Mouse (Mus musculus): ENCODE results near the gene Klhl40. TPM values are rescaled to one million over a fixed set of nuclear protein-coding genes. Genes with fewer than 3 reads are reported as not detected.

Gene Klhl40
- 14.0 and 35.3 TPM in 2 replicates for polyA plus RNA-seq (2015; fragmentation: Nextera tagmentation; extraction: Ambion mirVana)

DNA sequence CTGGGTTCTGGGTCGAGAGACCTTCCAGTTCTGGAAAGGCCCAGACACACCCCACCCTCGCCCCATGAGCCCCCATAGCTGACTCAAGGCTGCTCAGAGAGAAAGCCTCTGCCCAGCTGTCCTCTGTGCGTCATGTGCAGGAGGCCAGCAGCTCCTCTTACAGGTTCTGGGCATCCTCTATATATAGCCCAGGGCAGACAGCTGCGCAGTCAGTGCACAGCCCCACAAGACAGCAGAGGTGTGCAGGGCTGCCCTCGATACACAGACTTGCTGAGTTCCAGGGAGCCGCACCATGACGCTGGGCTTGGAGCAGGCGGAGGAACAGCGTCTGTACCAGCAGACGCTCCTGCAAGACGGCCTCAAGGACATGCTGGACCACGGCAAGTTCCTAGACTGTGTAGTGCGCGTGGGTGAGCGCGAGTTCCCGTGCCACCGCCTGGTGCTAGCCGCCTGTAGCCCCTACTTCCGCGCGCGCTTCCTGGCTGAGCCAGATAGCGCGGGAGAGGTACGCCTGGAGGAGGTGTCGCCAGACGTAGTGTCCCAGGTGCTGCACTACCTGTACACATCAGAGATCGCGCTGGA is at the start of gene Klhl40:
TSS of gene Klhl40 (plus strand) at position 124 of the 582 bp plus-strand sequence.
- peak within 1 kb of the TSS; percentile 64 for H3K4me2 ChIP-seq
- H3K4me1 ChIP-seq = peaks cover 23% of the 10 kb centered on the region
- H3K4me3 ChIP-seq = peak within 1 kb of the TSS; percentile 35
- peak within 1 kb of the TSS; percentile 8; the same call in 1 of the 2 replicates for H3K27ac ChIP-seq
- no peaks in the 10 kb centered on the region for H3K9me3 ChIP-seq
- H3K27me3 ChIP-seq = peaks cover 49% of the 10 kb centered on the region
- H3K36me3 ChIP-seq = no peaks in the 10 kb centered on the region
- peak within 1 kb of the TSS; percentile 5; the same call in 1 of the 2 replicates for H3K9ac ChIP-seq
- WGBS = 15% methylated on average over 30 of the region's 30 CpGs
- ATAC-seq (ENCODE audit: insufficient number of reproducible peaks, low FRiP score, low TSS enrichment, low read depth) = peak; percentile 42; the same call in 1 of the 2 replicates

DNA sequence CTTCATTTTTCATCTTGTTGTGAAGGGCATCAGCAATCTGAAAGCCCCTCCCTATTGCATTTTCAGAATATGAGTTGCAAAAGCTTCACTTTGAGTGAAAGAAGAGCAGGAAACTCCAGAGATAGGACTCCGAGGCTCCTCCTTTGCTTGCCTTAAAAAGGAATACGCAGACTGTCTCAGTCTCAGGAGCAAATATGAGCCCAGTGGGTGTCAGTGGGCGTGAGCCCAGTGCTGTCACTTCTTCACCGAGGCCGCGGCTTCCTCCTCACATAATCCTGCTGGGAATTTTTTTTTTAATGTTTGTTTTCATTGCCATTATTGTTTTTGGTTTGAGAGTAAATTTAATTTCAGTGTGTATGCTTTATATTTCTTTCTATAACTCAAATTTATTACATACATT is 36.9 kb upstream of the Klhl40 start:
- 92% methylated on average over 6 of the region's 6 CpGs for WGBS
- no peak overlapping the region for H3K9ac ChIP-seq
- H3K4me1 ChIP-seq = no peaks in the 10 kb centered on the region
- no peak overlapping the region for H3K4me2 ChIP-seq
- H3K36me3 ChIP-seq = peaks cover 69% of the 10 kb centered on the region
- no peak overlapping the region for H3K27ac ChIP-seq
- no peak overlapping the region for H3K4me3 ChIP-seq
- ATAC-seq (ENCODE audit: insufficient number of reproducible peaks, low FRiP score, low TSS enrichment, low read depth) = no peak
- no peaks in the 10 kb centered on the region for H3K9me3 ChIP-seq
- H3K27me3 ChIP-seq = no peaks in the 10 kb centered on the region

DNA sequence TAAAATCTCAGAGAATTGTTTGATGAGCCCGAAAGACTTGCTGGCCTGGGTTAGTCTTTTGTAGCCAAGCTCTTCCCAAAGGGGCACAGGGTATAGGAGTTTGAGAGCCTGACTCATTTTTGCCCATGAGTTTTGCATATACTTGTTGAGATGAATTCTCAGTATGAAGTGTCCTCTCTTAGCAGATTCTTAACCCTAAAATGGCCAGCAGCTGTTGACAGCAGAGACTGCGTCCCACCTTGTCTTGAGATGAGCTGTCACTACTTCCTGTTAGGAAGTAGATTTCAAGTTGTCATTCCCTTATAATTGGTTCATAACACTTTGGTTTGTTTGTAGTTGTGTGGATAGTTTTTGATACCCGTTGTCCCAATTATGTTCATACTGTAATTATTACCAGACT is 36.2 kb upstream of the Klhl40 start:
- Histone ChIP-seq H3K4me2 (no peak overlapping the region), H3K9me3 (no peaks in the 10 kb centered on the region), H3K4me1 (no peaks in the 10 kb centered on the region), H3K36me3 (peaks cover 68% of the 10 kb centered on the region), H3K27ac (no peak overlapping the region), H3K4me3 (no peak overlapping the region), H3K9ac (no peak overlapping the region), H3K27me3 (no peaks in the 10 kb centered on the region)
- no peak for ATAC-seq (ENCODE audit: insufficient number of reproducible peaks, low FRiP score, low TSS enrichment, low read depth)
- WGBS = 92% methylated on average over 3 of the region's 3 CpGs

DNA sequence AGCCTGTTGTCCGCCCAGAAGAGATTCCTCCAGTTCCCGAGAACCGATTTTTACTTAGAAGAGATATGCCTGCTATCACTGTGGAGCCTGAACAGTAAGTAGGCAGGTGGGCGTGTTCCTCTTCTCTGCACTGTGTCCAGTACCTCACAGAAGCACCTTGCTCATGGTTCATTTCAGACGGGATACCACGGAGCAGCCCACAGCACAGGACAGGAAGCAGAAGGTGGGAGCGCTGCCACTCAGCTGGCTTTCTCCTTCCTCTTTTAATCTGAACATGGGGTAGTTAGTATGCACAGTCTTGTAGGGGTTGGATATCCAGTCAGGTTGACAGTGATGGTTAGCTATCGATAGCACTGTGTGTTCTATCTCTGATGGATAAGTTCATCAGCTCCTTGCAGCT is 33.4 kb upstream of the Klhl40 start:
- H3K4me3 ChIP-seq = no peak overlapping the region
- no peak overlapping the region for H3K4me2 ChIP-seq
- H3K27ac ChIP-seq = no peak overlapping the region
- H3K9ac ChIP-seq = no peak overlapping the region
- H3K9me3 ChIP-seq = no peaks in the 10 kb centered on the region
- no peaks in the 10 kb centered on the region for H3K4me1 ChIP-seq
- no peaks in the 10 kb centered on the region for H3K27me3 ChIP-seq
- 91% methylated on average over 8 of the region's 8 CpGs for WGBS
- no peak for ATAC-seq (ENCODE audit: insufficient number of reproducible peaks, low FRiP score, low TSS enrichment, low read depth)
- peaks cover 86% of the 10 kb centered on the region for H3K36me3 ChIP-seq

DNA sequence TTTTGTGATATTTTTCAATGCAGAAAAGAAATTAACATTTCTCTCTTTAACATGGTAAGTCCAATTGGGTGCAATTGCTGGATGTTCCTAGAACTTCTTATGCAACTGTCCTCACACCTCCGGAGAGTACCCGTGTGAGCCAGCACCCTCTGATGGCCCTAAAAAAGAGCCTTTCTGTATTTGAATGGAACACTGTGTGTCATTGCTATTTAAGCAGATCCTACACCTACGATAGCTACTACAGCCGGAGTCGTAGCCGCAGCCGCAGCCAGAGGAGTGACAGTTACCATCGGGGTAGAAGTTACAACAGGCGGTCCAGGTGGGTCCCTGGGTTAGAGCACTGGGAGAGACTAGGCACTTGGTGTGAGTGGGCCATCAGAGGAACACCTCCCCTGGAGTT is 24.6 kb upstream of the Klhl40 start:
- H3K27ac ChIP-seq = no peak overlapping the region
- H3K9me3 ChIP-seq = no peaks in the 10 kb centered on the region
- H3K36me3 ChIP-seq = peaks cover 79% of the 10 kb centered on the region
- H3K4me3 ChIP-seq = no peak overlapping the region
- H3K4me1 ChIP-seq = peaks cover 11% of the 10 kb centered on the region
- no peaks in the 10 kb centered on the region for H3K27me3 ChIP-seq
- WGBS = 94% methylated on average over 9 of the region's 9 CpGs
- ATAC-seq (ENCODE audit: insufficient number of reproducible peaks, low FRiP score, low TSS enrichment, low read depth) = no peak
- H3K9ac ChIP-seq = no peak overlapping the region
- H3K4me2 ChIP-seq = no peak overlapping the region

DNA sequence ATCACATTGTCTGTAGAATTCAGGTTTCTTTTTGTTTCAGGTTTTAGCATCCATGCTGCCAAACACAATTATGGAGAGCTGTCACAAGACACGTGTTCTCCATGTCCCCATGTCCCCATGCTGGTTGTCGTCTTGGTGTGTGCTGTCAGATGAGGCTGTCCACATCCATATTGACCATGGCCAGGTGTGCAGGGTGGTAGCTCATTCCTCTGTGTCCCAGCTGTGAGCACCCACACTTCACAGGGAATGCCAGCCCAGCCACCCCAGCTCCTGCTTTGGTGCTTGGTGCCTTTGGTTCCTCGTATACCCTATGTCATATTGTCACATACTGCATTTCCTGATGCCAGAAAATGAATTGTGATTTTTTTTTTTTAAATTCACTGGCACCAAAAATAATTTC is 22.8 kb upstream of the Klhl40 start:
- Histone ChIP-seq H3K4me2 (no peak overlapping the region), H3K4me1 (peaks cover 29% of the 10 kb centered on the region), H3K4me3 (no peak overlapping the region), H3K27ac (no peak overlapping the region), H3K36me3 (peaks cover 61% of the 10 kb centered on the region), H3K9ac (no peak overlapping the region), H3K9me3 (no peaks in the 10 kb centered on the region), H3K27me3 (no peaks in the 10 kb centered on the region)
- WGBS = 89% methylated on average over 3 of the region's 3 CpGs
- ATAC-seq (ENCODE audit: insufficient number of reproducible peaks, low FRiP score, low TSS enrichment, low read depth) = no peak

DNA sequence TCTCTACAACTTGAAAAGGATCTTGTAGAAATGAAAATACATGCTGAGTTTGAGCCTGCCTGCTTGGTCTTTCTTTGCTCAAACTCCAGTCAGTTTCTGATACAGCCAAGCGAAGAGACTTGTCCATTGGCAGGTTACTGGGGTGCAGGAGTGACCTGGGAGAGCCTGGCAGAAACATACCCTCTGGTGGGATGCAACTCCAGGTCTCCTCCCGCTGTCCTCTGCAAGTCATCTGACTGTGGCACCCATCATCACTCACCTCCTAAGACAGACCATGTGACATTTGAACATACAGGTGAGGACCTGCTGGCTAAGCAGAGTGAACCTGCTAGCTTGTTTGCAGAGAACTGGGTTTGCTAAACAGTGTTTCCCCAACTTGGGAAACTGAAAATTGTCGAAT is 20.6 kb upstream of the Klhl40 start:
- H3K9me3 ChIP-seq = no peaks in the 10 kb centered on the region
- H3K9ac ChIP-seq = no peak overlapping the region
- peak overlapping the region; percentile 43; the same call in 1 of the 2 replicates for H3K27ac ChIP-seq
- peaks cover 44% of the 10 kb centered on the region for H3K4me1 ChIP-seq
- no peaks in the 10 kb centered on the region for H3K27me3 ChIP-seq
- H3K36me3 ChIP-seq = peaks cover 41% of the 10 kb centered on the region
- no peak overlapping the region for H3K4me3 ChIP-seq
- no peak overlapping the region for H3K4me2 ChIP-seq
- no peak for ATAC-seq (ENCODE audit: insufficient number of reproducible peaks, low FRiP score, low TSS enrichment, low read depth)
- WGBS = 85% methylated on average over 3 of the region's 3 CpGs

DNA sequence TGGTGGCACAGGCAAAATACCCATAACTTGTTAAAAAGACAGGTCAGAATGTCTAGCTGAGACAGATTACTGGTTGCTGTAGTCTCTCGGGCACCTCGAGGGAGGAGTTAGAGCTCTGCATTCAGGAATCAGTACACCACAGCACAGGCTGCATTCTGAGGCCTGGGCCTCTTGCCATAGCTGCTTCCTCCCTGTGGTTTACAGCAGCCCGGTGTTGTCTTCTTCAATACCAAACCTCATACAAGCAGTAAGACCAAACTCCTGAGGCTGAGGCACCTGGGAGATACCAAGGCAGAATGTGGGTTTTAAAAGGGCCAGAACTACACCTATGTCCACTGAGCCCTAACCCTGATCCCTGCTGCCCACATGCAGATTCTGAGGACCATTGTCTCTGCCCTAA is 20.0 kb upstream of the Klhl40 start:
- H3K27ac ChIP-seq = peak overlapping the region; percentile 95
- WGBS = 28% methylated on average over 3 of the region's 3 CpGs
- H3K36me3 ChIP-seq = peaks cover 41% of the 10 kb centered on the region
- H3K4me3 ChIP-seq = peak overlapping the region; percentile 12
- ATAC-seq (ENCODE audit: insufficient number of reproducible peaks, low FRiP score, low TSS enrichment, low read depth) = no peak
- H3K9me3 ChIP-seq = no peaks in the 10 kb centered on the region
- H3K27me3 ChIP-seq = no peaks in the 10 kb centered on the region
- no peak overlapping the region for H3K9ac ChIP-seq
- peaks cover 50% of the 10 kb centered on the region for H3K4me1 ChIP-seq
- H3K4me2 ChIP-seq = peak overlapping the region; percentile 85; the same call in 1 of the 2 replicates

DNA sequence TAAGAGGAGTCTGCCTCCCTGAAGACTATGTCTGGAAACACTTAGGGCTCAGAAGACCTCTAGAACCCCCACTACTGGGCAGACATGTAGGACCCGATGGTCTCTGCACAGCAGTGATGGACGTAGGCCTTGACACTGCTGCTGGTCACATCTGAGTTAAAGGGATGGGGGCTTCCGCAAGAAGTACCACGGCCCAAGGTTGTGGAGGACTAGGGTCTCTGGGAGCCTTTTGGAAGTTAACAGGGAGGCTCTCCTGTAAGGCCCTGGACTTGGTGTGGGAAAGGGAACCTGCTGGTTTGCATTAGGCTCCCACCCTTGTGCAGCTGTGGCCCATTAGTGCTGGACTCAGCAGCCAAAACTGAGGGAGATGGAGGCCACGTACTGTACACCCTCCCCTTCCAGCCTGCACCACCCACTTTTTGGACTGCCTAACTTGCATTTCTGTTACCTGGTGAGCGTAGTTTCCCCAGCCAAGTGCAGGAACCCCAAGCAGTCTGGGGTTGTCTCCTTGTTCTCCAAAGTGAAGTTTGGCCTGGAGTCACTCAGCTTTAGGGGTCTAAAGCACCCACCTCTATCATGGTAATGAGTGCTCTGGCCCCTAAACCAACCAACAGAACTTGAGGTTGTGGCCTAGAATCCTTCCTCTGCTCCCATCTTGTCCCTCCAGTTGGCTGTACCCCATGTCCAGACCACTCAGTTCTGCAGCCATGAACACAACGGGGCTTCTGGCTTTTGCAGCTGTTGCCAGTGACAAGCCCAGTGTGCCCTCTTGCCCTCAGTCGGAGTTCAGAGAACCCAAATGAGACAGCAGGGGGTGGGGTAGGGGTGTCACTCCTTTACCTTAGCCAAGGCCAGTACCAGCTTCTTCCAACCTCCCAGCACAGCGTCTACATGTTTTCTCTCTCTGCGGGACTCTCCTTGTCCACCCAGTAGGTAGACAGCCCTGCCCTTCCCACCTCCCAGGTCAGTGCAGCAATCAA is 19.3 kb upstream of the Klhl40 start:
- Histone ChIP-seq H3K27me3 (no peaks in the 10 kb centered on the region), H3K36me3 (peaks cover 43% of the 10 kb centered on the region), H3K27ac (peak overlapping the region; percentile 95), H3K9me3 (no peaks in the 10 kb centered on the region), H3K4me1 (peaks cover 56% of the 10 kb centered on the region), H3K4me3 (peak overlapping the region; percentile 71), H3K4me2 (peak overlapping the region; percentile 85), H3K9ac (peak overlapping the region; percentile 87)
- 29% methylated on average over 10 of the region's 10 CpGs for WGBS
- peak; percentile 45; the same call in 1 of the 2 replicates for ATAC-seq (ENCODE audit: insufficient number of reproducible peaks, low FRiP score, low TSS enrichment, low read depth)

DNA sequence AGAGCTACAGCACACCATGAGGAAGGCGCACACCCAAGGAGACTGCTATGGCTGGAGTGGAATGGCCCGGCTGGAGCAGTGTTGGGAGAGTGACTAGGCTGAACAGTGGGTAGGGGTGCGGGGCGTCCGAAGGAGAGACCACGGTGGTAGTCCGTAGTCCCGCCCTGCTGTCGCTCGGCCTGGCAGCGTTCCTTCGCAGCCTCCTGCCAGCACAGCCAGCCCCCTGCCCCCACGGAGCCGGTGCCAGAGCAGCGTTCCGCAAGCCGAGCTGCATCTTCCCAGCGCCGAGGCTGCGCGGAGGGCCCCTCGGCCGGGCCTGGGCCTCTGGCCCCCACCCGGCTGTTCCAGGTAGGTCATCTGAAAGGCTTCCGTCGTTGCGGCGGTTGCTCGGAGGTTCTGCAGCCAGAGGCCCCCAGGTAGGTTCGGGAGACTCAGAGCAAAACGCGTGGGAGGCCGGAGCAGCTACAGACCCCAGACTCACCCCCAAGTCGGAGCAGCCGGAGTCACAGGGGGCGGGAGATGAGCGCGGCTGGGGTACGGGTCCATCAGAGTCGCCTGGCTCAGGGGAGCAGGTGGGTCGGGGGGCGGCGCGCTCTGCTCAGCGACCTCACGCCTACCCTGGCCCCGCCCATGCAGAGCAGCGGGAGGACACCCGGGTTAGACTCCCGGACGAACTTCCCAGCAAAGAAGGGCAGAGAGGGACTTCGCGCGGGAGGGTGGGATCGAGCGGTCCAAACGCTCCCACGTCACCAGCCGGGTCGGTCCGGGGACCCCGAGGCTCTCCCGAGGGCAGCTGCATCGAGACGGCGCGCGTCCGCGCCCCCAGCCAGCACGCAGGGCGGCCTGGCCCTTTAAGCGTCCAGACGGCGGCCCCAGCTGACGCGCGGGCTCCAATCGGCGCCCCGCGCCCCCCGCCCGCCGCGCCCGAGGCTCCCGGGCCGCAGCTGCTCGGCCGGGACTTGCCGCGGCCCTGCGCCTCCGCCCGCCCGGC is 18.0 kb upstream of the Klhl40 start, which contains the start of gene Zfp651:
TSS of gene Zfp651 (plus strand) at position 240 of the 991 bp plus-strand sequence.
- peak; percentile 69 for ATAC-seq (ENCODE audit: insufficient number of reproducible peaks, low FRiP score, low TSS enrichment, low read depth)
- under 1% methylated on average over 66 of the region's 97 CpGs for WGBS
- H3K36me3 ChIP-seq = peaks cover 44% of the 10 kb centered on the region
- H3K4me1 ChIP-seq = peaks cover 68% of the 10 kb centered on the region
- no peaks in the 10 kb centered on the region for H3K27me3 ChIP-seq
- peak within 1 kb of the TSS; percentile 87 for H3K9ac ChIP-seq
- peak within 1 kb of the TSS; percentile 95 for H3K27ac ChIP-seq
- no peaks in the 10 kb centered on the region for H3K9me3 ChIP-seq
- peak within 1 kb of the TSS; percentile 85 for H3K4me2 ChIP-seq
- H3K4me3 ChIP-seq = peak within 1 kb of the TSS; percentile 71
